Mouse (Mus musculus): ENCODE data around the gene Ezr.

Ezr gene

GRCm38 (mm10) chr17:6789103-6789502 lies 6.5 kb upstream of the Ezr start:
- DNase-seq = no peak

GRCm38 (mm10) chr17:6787241-6787640 lies 4.7 kb upstream of the Ezr start:
- no peak for DNase-seq

GRCm38 (mm10) chr17:6783756-6784357 lies 1.3 kb upstream of the Ezr start:
- DNase-seq = no peak

- peak; percentile 68 for DNase-seq
Observed at GRCm38 (mm10) chr17:6783006-6783661, 550 bp upstream of the Ezr start.

GRCm38 (mm10) chr17:6782033-6782526 lies 504 bp downstream of the Ezr start:
- peak; percentile 64 for DNase-seq

- peak; percentile 32 for DNase-seq
Observed at GRCm38 (mm10) chr17:6781273-6781672, 1.3 kb downstream of the Ezr start.

- DNase-seq = peak; percentile 46
Observed at GRCm38 (mm10) chr17:6780521-6781115, 2.0 kb downstream of the Ezr start.

- peak; percentile 32 for DNase-seq
Observed at GRCm38 (mm10) chr17:6779632-6780031, 3.0 kb downstream of the Ezr start.

GRCm38 (mm10) chr17:6778771-6779509 lies 3.6 kb downstream of the Ezr start:
- peak; percentile 67 for DNase-seq

GRCm38 (mm10) chr17:6778332-6778683 lies 4.3 kb downstream of the Ezr start:
- DNase-seq = peak; percentile 46

GRCm38 (mm10) chr17:6777629-6778331 lies 4.8 kb downstream of the Ezr start:
- peak; percentile 85 for DNase-seq

- DNase-seq = peak; percentile 29
Observed at GRCm38 (mm10) chr17:6777061-6777460, 5.5 kb downstream of the Ezr start.

- DNase-seq = no peak
Observed at GRCm38 (mm10) chr17:6776576-6776975, 6.0 kb downstream of the Ezr start.

GRCm38 (mm10) chr17:6776123-6776522 lies 6.5 kb downstream of the Ezr start:
- DNase-seq = no peak

- no peak for DNase-seq
Observed at GRCm38 (mm10) chr17:6775671-6776070, 6.9 kb downstream of the Ezr start.

GRCm38 (mm10) chr17:6775221-6775620 lies 7.4 kb downstream of the Ezr start:
- peak; percentile 27 for DNase-seq

- peak; percentile 50 for DNase-seq
Observed at GRCm38 (mm10) chr17:6773249-6773966, 9.2 kb downstream of the Ezr start.

- DNase-seq = no peak
Observed at GRCm38 (mm10) chr17:6772490-6772773, 10.2 kb downstream of the Ezr start.

GRCm38 (mm10) chr17:6771661-6772489 lies 10.7 kb downstream of the Ezr start:
- DNase-seq = peak; percentile 38

- DNase-seq = peak; percentile 23
Observed at GRCm38 (mm10) chr17:6769602-6770001, 13.0 kb downstream of the Ezr start.

GRCm38 (mm10) chr17:6768301-6768788 lies 14.2 kb downstream of the Ezr start:
- DNase-seq = no peak
